Mouse (Mus musculus): ENCODE data around the gene Stard10.

DNA sequence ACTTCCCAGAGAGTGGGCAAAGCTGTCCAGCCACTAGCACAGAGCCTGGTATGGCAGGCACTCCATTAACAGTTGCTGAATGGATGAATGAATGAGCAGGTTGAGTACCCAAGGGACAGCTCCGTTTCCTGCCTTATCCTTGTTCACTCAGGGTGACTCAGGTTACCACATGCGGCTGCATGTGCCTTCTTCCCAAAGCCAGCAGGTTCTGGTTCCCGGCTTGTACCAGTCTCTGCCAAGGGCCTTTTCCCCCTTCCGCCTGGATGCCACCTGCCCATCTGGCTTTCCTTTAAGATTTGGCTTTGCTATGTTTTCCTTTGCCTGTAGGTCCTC lies 13.9 kb downstream of the Stard10 start:
- TF ChIP-seq CTCF (IDR thresholded peaks at IDR 0.05; ENCODE audit: low read depth, low read length) = no peak
- TF ChIP-seq EP300 (IDR thresholded peaks at IDR 0.05; ENCODE audit: insufficient read depth, low read depth, low read length) = no peak
- no peak for TF ChIP-seq POLR2A (IDR thresholded peaks at IDR 0.05; ENCODE audit: insufficient read depth, low read length)
